Mouse (Mus musculus) heart, embryonic 15.5 days (tissue): ENCODE results near the gene Hs3st1. TPM values are rescaled to one million over a fixed set of nuclear protein-coding genes. Genes with fewer than 3 reads are reported as not detected.

ENCODE experiments used
- ATAC-seq: fragments of 200-750 bp; cut with Nextera tagmentation; replicated peaks from 2 replicates; pipeline ENCODE4 v1.8.0; 2017; ENCODE audit warnings: low read depth, moderate TSS enrichment; ENCODE audit not compliant: insufficient number of reproducible peaks, insufficient read depth, low FRiP score
- H3K27ac ChIP-seq: fragments of 300-500 bp; sonication (generic); 2 replicates; pipeline ENCODE4 v1.5.1; 2015; ENCODE audit warnings: mild to moderate bottlenecking, inconsistent platforms
- H3K27me3 ChIP-seq: fragments of 300-500 bp; sonication (generic); 2 replicates; pipeline ENCODE4 v1.6.1; 2015; ENCODE audit warnings: inconsistent platforms
- H3K36me3 ChIP-seq: fragments of 300-500 bp; sonication (generic); 2 replicates; pipeline ENCODE4 v1.6.1; 2015; ENCODE audit warnings: mild to moderate bottlenecking, inconsistent platforms
- H3K4me1 ChIP-seq: fragments of 300-500 bp; sonication (generic); replicated peaks from 2 replicates; pipeline ENCODE4 v1.6.1; 2015; ENCODE audit warnings: inconsistent platforms
- H3K4me2 ChIP-seq: fragments of 300-500 bp; sonication (generic); 2 replicates; pipeline ENCODE4 v1.6.1; 2015; ENCODE audit warnings: inconsistent platforms, mild to moderate bottlenecking, moderate library complexity
- H3K4me3 ChIP-seq: fragments of 300-500 bp; sonication (generic); 2 replicates; pipeline ENCODE4 v1.5.1; 2015; ENCODE audit warnings: mild to moderate bottlenecking, inconsistent platforms
- H3K9ac ChIP-seq: fragments of 300-500 bp; sonication (generic); 2 replicates; pipeline ENCODE4 v1.6.1; 2015; ENCODE audit warnings: mild to moderate bottlenecking, inconsistent platforms
- H3K9me3 ChIP-seq: fragments of 300-500 bp; sonication (generic); replicated peaks from 2 replicates; pipeline ENCODE4 v1.6.1; 2016; ENCODE audit warnings: inconsistent platforms
- WGBS: fragments of 180-500 bp; shearing (Covaris S2); methylation state at CpG from one replicate; pipeline ENCODE4 v1.1.7; 2015; ENCODE audit warnings: mixed read lengths; 5-methylcytosine and 5-hydroxymethylcytosine counted together
- polyA plus RNA-seq: library from polyadenylated mRNA; unstranded; fragments of >200 nt; fragmentation: Nextera tagmentation; extraction: Ambion mirVana; gene quantifications from 2 replicates; pipeline ENCODE4 v1.2.1, GENCODE M21; 2015

Hs3st1 gene
- polyA plus RNA-seq, 1 experiment from 2014 or later: 5.9 TPM

GRCm38 (mm10) chr5:39639438-39640177, 115.7 kb downstream of the Hs3st1 start:
- ATAC-seq: no peak
- Histone ChIP-seq H3K27ac (no peak overlapping the region), H3K27me3 (peaks cover 26% of the 10 kb centered on the region), H3K9ac (no peak overlapping the region), H3K4me2 (no peak overlapping the region), H3K9me3 (no peaks in the 10 kb centered on the region), H3K4me1 (peaks cover 22% of the 10 kb centered on the region), H3K36me3 (no peaks in the 10 kb centered on the region), H3K4me3 (no peak overlapping the region)
- WGBS: 40% methylated on average over 10 of the region's 10 CpGs

GRCm38 (mm10) chr5:39638926-39639325, 116.3 kb downstream of the Hs3st1 start:
- 61% methylated on average over 5 of the region's 5 CpGs for WGBS
- Histone ChIP-seq H3K4me2 (no peak overlapping the region), H3K9me3 (no peaks in the 10 kb centered on the region), H3K27me3 (peaks cover 21% of the 10 kb centered on the region), H3K4me1 (peaks cover 18% of the 10 kb centered on the region), H3K4me3 (no peak overlapping the region), H3K36me3 (no peaks in the 10 kb centered on the region), H3K9ac (no peak overlapping the region), H3K27ac (no peak overlapping the region)
- no peak for ATAC-seq

GRCm38 (mm10) chr5:39637874-39638273, 117.4 kb downstream of the Hs3st1 start:
- WGBS: 23% methylated on average over 6 of the region's 6 CpGs
- Histone ChIP-seq H3K27me3 (peaks cover 12% of the 10 kb centered on the region), H3K36me3 (no peaks in the 10 kb centered on the region), H3K4me3 (no peak overlapping the region), H3K4me2 (no peak overlapping the region), H3K27ac (no peak overlapping the region), H3K9ac (no peak overlapping the region), H3K4me1 (peaks cover 8% of the 10 kb centered on the region), H3K9me3 (no peaks in the 10 kb centered on the region)
- ATAC-seq: no peak

DNA sequence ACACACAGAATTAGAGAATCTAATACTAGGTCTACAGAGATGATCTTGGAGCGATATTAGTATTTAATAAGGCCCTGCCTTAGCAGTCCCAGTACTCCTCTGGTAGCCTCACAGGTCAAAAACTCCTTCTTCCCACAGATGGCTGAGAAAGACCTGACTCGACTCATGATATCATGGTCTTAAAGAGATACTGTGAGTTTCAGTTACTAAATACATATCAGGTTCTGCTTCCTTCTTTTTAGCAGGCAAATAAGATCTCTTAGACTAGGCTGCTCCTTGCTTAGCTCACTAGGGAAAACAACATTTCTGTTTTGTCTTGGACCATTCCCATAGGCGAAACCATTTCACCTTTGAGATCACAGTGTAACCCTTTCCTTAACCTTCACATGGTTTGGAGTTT, 119.2 kb downstream of the Hs3st1 start:
- no peak overlapping the region for H3K4me3 ChIP-seq
- no peak overlapping the region for H3K4me2 ChIP-seq
- WGBS: 77% methylated on average over 3 of the region's 3 CpGs
- no peak overlapping the region for H3K9ac ChIP-seq
- H3K4me1 ChIP-seq: peaks cover 7% of the 10 kb centered on the region
- H3K36me3 ChIP-seq: no peaks in the 10 kb centered on the region
- no peaks in the 10 kb centered on the region; the same call in 1 of the 2 replicates for H3K27me3 ChIP-seq
- no peaks in the 10 kb centered on the region for H3K9me3 ChIP-seq
- no peak overlapping the region for H3K27ac ChIP-seq
- ATAC-seq: no peak

GRCm38 (mm10) chr5:39634300-39635047, 120.8 kb downstream of the Hs3st1 start:
- no peak overlapping the region for H3K4me2 ChIP-seq
- no peak overlapping the region for H3K9ac ChIP-seq
- no peak overlapping the region for H3K27ac ChIP-seq
- peaks cover 7% of the 10 kb centered on the region for H3K4me1 ChIP-seq
- H3K27me3 ChIP-seq: no peaks in the 10 kb centered on the region
- no peaks in the 10 kb centered on the region for H3K9me3 ChIP-seq
- 82% methylated on average over 8 of the region's 8 CpGs for WGBS
- H3K36me3 ChIP-seq: no peaks in the 10 kb centered on the region
- H3K4me3 ChIP-seq: no peak overlapping the region
- no peak for ATAC-seq

DNA sequence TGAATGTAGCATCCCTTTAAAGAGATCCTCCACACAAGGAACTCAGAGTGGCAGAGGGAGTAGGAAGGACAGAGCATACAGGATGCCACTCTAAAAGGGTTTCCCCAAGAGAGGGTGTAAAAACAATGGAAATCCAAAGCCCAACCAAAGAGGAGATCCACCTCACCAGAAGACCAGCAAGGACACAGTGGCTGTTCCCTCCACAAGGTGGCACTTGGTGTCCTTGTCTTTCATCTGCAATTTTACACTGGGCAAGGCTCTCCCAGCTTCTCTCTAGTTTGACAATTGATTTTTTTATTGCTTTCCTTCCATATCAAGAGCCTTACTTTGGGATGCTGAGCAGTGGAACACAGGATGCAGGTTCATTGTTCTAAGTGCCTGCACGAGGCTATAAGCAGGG, 122.1 kb downstream of the Hs3st1 start:
- H3K4me2 ChIP-seq: no peak overlapping the region
- peaks cover 7% of the 10 kb centered on the region for H3K4me1 ChIP-seq
- no peak overlapping the region for H3K9ac ChIP-seq
- WGBS: 37% methylated on average over 1 of the region's 1 CpGs
- no peaks in the 10 kb centered on the region for H3K36me3 ChIP-seq
- H3K27me3 ChIP-seq: no peaks in the 10 kb centered on the region
- H3K4me3 ChIP-seq: no peak overlapping the region
- H3K9me3 ChIP-seq: no peaks in the 10 kb centered on the region
- no peak for ATAC-seq
- no peak overlapping the region for H3K27ac ChIP-seq

- Histone ChIP-seq H3K27ac (no peak overlapping the region), H3K9me3 (no peaks in the 10 kb centered on the region), H3K4me3 (no peak overlapping the region), H3K27me3 (no peaks in the 10 kb centered on the region), H3K36me3 (no peaks in the 10 kb centered on the region), H3K4me1 (no peaks in the 10 kb centered on the region), H3K9ac (no peak overlapping the region), H3K4me2 (no peak overlapping the region)
- no peak for ATAC-seq
- WGBS: 79% methylated on average over 5 of the region's 5 CpGs
These were observed 124.4 kb downstream of the Hs3st1 start for GRCm38 (mm10) chr5:39630841-39631240.

DNA sequence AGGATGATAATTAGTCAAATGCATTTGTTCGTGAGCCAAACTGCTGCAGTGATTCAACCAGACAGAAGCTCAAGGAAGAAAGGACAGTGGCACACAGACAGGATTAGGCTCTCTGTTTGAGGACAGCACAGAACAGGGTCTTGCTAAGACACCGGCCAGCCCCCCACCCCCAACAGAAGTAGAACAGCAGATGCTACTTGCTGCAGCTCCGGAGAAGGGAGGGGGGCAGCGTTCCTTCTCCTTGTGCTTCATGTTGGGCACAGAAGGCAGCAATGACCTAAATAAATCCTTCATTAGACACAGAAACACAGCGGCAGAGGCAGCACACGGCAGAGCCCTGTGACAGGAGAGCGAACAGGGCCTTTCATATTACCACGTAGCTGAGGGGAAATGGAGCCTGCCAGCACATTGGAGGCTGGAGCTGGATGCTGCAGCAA, 130.2 kb downstream of the Hs3st1 start:
- Histone ChIP-seq H3K27me3 (no peaks in the 10 kb centered on the region), H3K4me3 (no peak overlapping the region), H3K4me1 (peaks cover 17% of the 10 kb centered on the region), H3K9ac (no peak overlapping the region), H3K4me2 (no peak overlapping the region), H3K9me3 (no peaks in the 10 kb centered on the region), H3K27ac (no peak overlapping the region), H3K36me3 (no peaks in the 10 kb centered on the region)
- 60% methylated on average over 8 of the region's 8 CpGs for WGBS
- ATAC-seq: no peak

GRCm38 (mm10) chr5:39624218-39624590, 131.1 kb downstream of the Hs3st1 start:
- Histone ChIP-seq H3K36me3 (no peaks in the 10 kb centered on the region), H3K4me3 (no peak overlapping the region), H3K27ac (0 out of 2 replicates have a peak overlapping the region, but pooled peaks have one; percentile 14), H3K9me3 (no peaks in the 10 kb centered on the region), H3K9ac (no peak overlapping the region), H3K27me3 (no peaks in the 10 kb centered on the region), H3K4me1 (peaks cover 17% of the 10 kb centered on the region), H3K4me2 (no peak overlapping the region)
- 52% methylated on average over 4 of the region's 4 CpGs for WGBS
- no peak for ATAC-seq

- ATAC-seq: no peak
- Histone ChIP-seq H3K4me1 (peaks cover 17% of the 10 kb centered on the region), H3K9me3 (no peaks in the 10 kb centered on the region), H3K36me3 (no peaks in the 10 kb centered on the region), H3K27me3 (no peaks in the 10 kb centered on the region), H3K4me2 (no peak overlapping the region), H3K4me3 (no peak overlapping the region), H3K27ac (0 out of 2 replicates have a peak overlapping the region, but pooled peaks have one; percentile 14), H3K9ac (no peak overlapping the region)
- WGBS: 74% methylated on average over 13 of the region's 13 CpGs
These were observed 131.7 kb downstream of the Hs3st1 start for GRCm38 (mm10) chr5:39623304-39624217.
